Comparison of ENCODE assay signal across 28 mouse cellular contexts in genomic region chr11:33060352-33060751, GRCm38 (mm10).
A peak's percentile ranks its signal among the peaks of the same experiment; 100 is the strongest.
DNase-seq lines count a peak whose midpoint lies in the region; ATAC-seq lines count a peak whose summit lies in the region.
"Had no signal": no experiment of that assay in that cellular context is flagged by ENCODE, and none has a peak within 500 bp of the region (broad histone marks: within the 10 kb centered on the region; RNA-seq: fewer than 3 reads in every experiment).

No protein-coding gene starts in this region.

- no peak overlapping the region for H3K9ac ChIP-seq in embryonic facial prominence, embryonic 11.5 days (replicated peaks; ENCODE audit: low read length)
- no peak overlapping the region for H3K9ac ChIP-seq in kidney, embryonic 14.5 days (ENCODE audit: low read depth, low read length)
- H3K9ac ChIP-seq in midbrain, embryonic 15.5 days, result no peak overlapping the region
- H3K9ac ChIP-seq: forebrain, embryonic 15.5 days; heart, embryonic 12.5 days; hindbrain, embryonic 12.5 days; liver, embryonic 13.5 days had no signal

- no peak overlapping the region for H3K4me2 ChIP-seq in embryonic facial prominence, embryonic 11.5 days (ENCODE audit: low read depth, low read length)
- no peak overlapping the region for H3K4me2 ChIP-seq in kidney, embryonic 14.5 days (replicated peaks; ENCODE audit: low read depth, low read length)
- H3K4me2 ChIP-seq in midbrain, embryonic 15.5 days, result no peak overlapping the region
- H3K4me2 ChIP-seq: forebrain, embryonic 15.5 days; hindbrain, embryonic 12.5 days; liver, embryonic 13.5 days had no signal

- H3K36me3 ChIP-seq in embryonic facial prominence, embryonic 11.5 days (replicated peaks; ENCODE audit: control insufficient read depth, insufficient read depth, low read depth, low read length), result no peaks in the 10 kb centered on the region
- H3K36me3 ChIP-seq in embryonic facial prominence, embryonic 10.5 days (replicated peaks), result no peaks in the 10 kb centered on the region
- H3K36me3 ChIP-seq in kidney, embryonic 14.5 days (ENCODE audit: control insufficient read depth, insufficient read depth, low read length), result no peaks in the 10 kb centered on the region
- no peaks in the 10 kb centered on the region for H3K36me3 ChIP-seq in midbrain, embryonic 10.5 days
- H3K36me3 ChIP-seq in midbrain, embryonic 15.5 days (replicated peaks), result no peaks in the 10 kb centered on the region
- no peaks in the 10 kb centered on the region for H3K36me3 ChIP-seq in limb, embryonic 10.5 days
- H3K36me3 ChIP-seq: forebrain, embryonic 10.5 days; forebrain, embryonic 15.5 days; heart, embryonic 12.5 days; hindbrain, embryonic 12.5 days; liver, embryonic 13.5 days had no signal

- ATAC-seq in embryonic facial prominence, embryonic 11.5 days (replicated peaks; ENCODE audit: insufficient number of reproducible peaks, low FRiP score, low TSS enrichment, low read depth), result peak; percentile 29; the same call in 1 of the 2 replicates
- ATAC-seq in kidney, embryonic 14.5 days (ENCODE audit: low FRiP score, low TSS enrichment), result peak; percentile 46; the same call in 1 of the 2 replicates
- no peak for ATAC-seq in midbrain, embryonic 15.5 days (replicated peaks)
- ATAC-seq: activated CD4-positive, CD25-positive, alpha-beta regulatory T cell, adult 4 months; forebrain, embryonic 15.5 days; inflammation-experienced regulatory T-cells, adult 6 months had no signal

- WGBS in embryonic facial prominence, embryonic 11.5 days, result 54% methylated on average over 3 of the region's 3 CpGs
- 64% methylated on average over 3 of the region's 3 CpGs for WGBS in embryonic facial prominence, embryonic 10.5 days
- WGBS in kidney, embryonic 14.5 days, result 58% methylated on average over 3 of the region's 3 CpGs
- 74% methylated on average over 3 of the region's 3 CpGs for WGBS in midbrain, embryonic 10.5 days
- 70% methylated on average over 3 of the region's 3 CpGs for WGBS in midbrain, embryonic 15.5 days
- WGBS in limb, embryonic 10.5 days, result 68% methylated on average over 3 of the region's 3 CpGs

- H3K27me3 ChIP-seq in embryonic facial prominence, embryonic 11.5 days (ENCODE audit: control insufficient read depth, insufficient read depth, low read length), result 0 out of 2 replicates have a peak, but pooled peaks cover 2% of the 10 kb centered on the region
- 0 out of 2 replicates have a peak, but pooled peaks cover 9% of the 10 kb centered on the region for H3K27me3 ChIP-seq in embryonic facial prominence, embryonic 10.5 days (replicated peaks; ENCODE audit: low read depth, poor library complexity, severe bottlenecking)
- H3K27me3 ChIP-seq in kidney, embryonic 14.5 days (ENCODE audit: control insufficient read depth, insufficient read depth, low read length), result no peaks in the 10 kb centered on the region; the same call in 1 of the 2 replicates
- H3K27me3 ChIP-seq in midbrain, embryonic 10.5 days (ENCODE audit: low read depth, poor library complexity, severe bottlenecking), result peaks cover 4% of the 10 kb centered on the region; the same call in 1 of the 2 replicates
- no peaks in the 10 kb centered on the region for H3K27me3 ChIP-seq in midbrain, embryonic 15.5 days (replicated peaks)
- H3K27me3 ChIP-seq in limb, embryonic 10.5 days (ENCODE audit: low read depth, poor library complexity, severe bottlenecking), result no peaks in the 10 kb centered on the region
- H3K27me3 ChIP-seq: forebrain, embryonic 15.5 days; hindbrain, embryonic 12.5 days; liver, embryonic 13.5 days had no signal

- no peaks in the 10 kb centered on the region for H3K9me3 ChIP-seq in embryonic facial prominence, embryonic 11.5 days (replicated peaks; ENCODE audit: control insufficient read depth, low read length)
- H3K9me3 ChIP-seq in embryonic facial prominence, embryonic 10.5 days, result no peaks in the 10 kb centered on the region
- H3K9me3 ChIP-seq in kidney, embryonic 14.5 days (ENCODE audit: control insufficient read depth, low read length), result peaks cover 3% of the 10 kb centered on the region; the same call in 1 of the 2 replicates
- no peaks in the 10 kb centered on the region for H3K9me3 ChIP-seq in midbrain, embryonic 10.5 days (replicated peaks)
- no peaks in the 10 kb centered on the region for H3K9me3 ChIP-seq in midbrain, embryonic 15.5 days
- no peaks in the 10 kb centered on the region for H3K9me3 ChIP-seq in limb, embryonic 10.5 days (replicated peaks)
- H3K9me3 ChIP-seq: forebrain, embryonic 10.5 days; forebrain, embryonic 15.5 days; hindbrain, embryonic 12.5 days; liver, embryonic 13.5 days had no signal

- no peaks in the 10 kb centered on the region for H3K4me1 ChIP-seq in embryonic facial prominence, embryonic 11.5 days (ENCODE audit: control insufficient read depth, insufficient read depth, low read length)
- H3K4me1 ChIP-seq in embryonic facial prominence, embryonic 10.5 days, result peaks cover 7% of the 10 kb centered on the region
- no peaks in the 10 kb centered on the region for H3K4me1 ChIP-seq in kidney, embryonic 14.5 days (ENCODE audit: control insufficient read depth, insufficient read depth, low read length)
- H3K4me1 ChIP-seq in midbrain, embryonic 10.5 days, result peaks cover 6% of the 10 kb centered on the region
- H3K4me1 ChIP-seq in midbrain, embryonic 15.5 days, result no peaks in the 10 kb centered on the region
- H3K4me1 ChIP-seq in limb, embryonic 10.5 days, result peaks cover 13% of the 10 kb centered on the region; the same call in 1 of the 2 replicates
- H3K4me1 ChIP-seq: forebrain, embryonic 15.5 days; heart, embryonic 12.5 days; hindbrain, embryonic 12.5 days; liver, embryonic 13.5 days had no signal

- H3K4me3 ChIP-seq in embryonic facial prominence, embryonic 11.5 days (ENCODE audit: low read depth, low read length), result no peak overlapping the region
- H3K4me3 ChIP-seq in embryonic facial prominence, embryonic 10.5 days, result no peak overlapping the region
- no peak overlapping the region for H3K4me3 ChIP-seq in kidney, embryonic 14.5 days (ENCODE audit: low read length)
- H3K4me3 ChIP-seq in midbrain, embryonic 10.5 days, result no peak overlapping the region
- no peak overlapping the region for H3K4me3 ChIP-seq in midbrain, embryonic 15.5 days
- H3K4me3 ChIP-seq in limb, embryonic 10.5 days, result no peak overlapping the region
- H3K4me3 ChIP-seq: forebrain, embryonic 10.5 days; forebrain, embryonic 15.5 days; heart, adult 2 months; heart, embryonic 12.5 days; hindbrain, embryonic 12.5 days; liver, embryonic 13.5 days had no signal

- no peak overlapping the region for H3K27ac ChIP-seq in embryonic facial prominence, embryonic 11.5 days (replicated peaks; ENCODE audit: low read depth, low read length)
- H3K27ac ChIP-seq in embryonic facial prominence, embryonic 10.5 days (replicated peaks), result no peak overlapping the region
- no peak overlapping the region for H3K27ac ChIP-seq in kidney, embryonic 14.5 days (ENCODE audit: low read depth, low read length)
- 0 out of 2 replicates have a peak overlapping the region, but pooled peaks have one; percentile 42 for H3K27ac ChIP-seq in midbrain, embryonic 10.5 days (replicated peaks)
- H3K27ac ChIP-seq in midbrain, embryonic 15.5 days, result no peak overlapping the region
- 0 out of 2 replicates have a peak overlapping the region, but pooled peaks have one; percentile 22 for H3K27ac ChIP-seq in limb, embryonic 10.5 days
- H3K27ac ChIP-seq: forebrain, embryonic 10.5 days; forebrain, embryonic 15.5 days; heart, adult 2 months; hindbrain, embryonic 12.5 days; liver, embryonic 13.5 days had no signal

- DNase-seq in embryonic facial prominence, embryonic 11.5 days (ENCODE audit: low spot score), result no peak
- no peak for DNase-seq in embryonic facial prominence, embryonic 10.5 days (ENCODE audit: low spot score)
- no peak for DNase-seq in kidney, adult 18-20 months
- no peak for DNase-seq in midbrain, embryonic 10.5 days (ENCODE audit: low spot score)
- DNase-seq in limb, embryonic 10.5 days (ENCODE audit: low spot score), result no peak
- DNase-seq in thymus, postnatal 14 days, result no peak
- DNase-seq: adrenal gland, adult 2 months; adrenal gland, postnatal 36 days; cerebellum, adult 18-20 months; cerebellum, postnatal 10 days; gastrocnemius, postnatal 25 days; heart, adult 2 months; heart, postnatal 10 days; kidney, adult 11 months; kidney, postnatal 36 days; liver, embryonic 13.5 days; lung, adult 18-20 months; lung, postnatal 14 days; right cerebral cortex, postnatal 25 days; thymus, adult 2 months had no signal

Comparison
In these comparisons a context has a peak if more than half of its experiments do, and no peak if none do; other contexts are left out.
1. H3K27ac ChIP-seq: peak in midbrain, embryonic 10.5 days (single experiment) and limb, embryonic 10.5 days (single experiment); none in embryonic facial prominence, embryonic 11.5 days (single experiment), embryonic facial prominence, embryonic 10.5 days (single experiment), kidney, embryonic 14.5 days (single experiment) and midbrain, embryonic 15.5 days (single experiment).